Mouse (Mus musculus): ENCODE data around the gene Sh2d2a. TPM values are rescaled to one million over a fixed set of nuclear protein-coding genes. Genes with fewer than 3 reads are reported as not detected.
"Not testable (repeated sequence)": the region's sequence is repeated elsewhere in the genome, so short reads cannot be mapped to it uniquely, and the experiment has no call there.

Sh2d2a gene
- polyA plus RNA-seq, 1 experiment from 2014 or later: not detected

- H3K4me2 ChIP-seq: no peak overlapping the region
- no peaks in the 10 kb centered on the region for H3K36me3 ChIP-seq
- no peak overlapping the region for H3K9ac ChIP-seq (replicated peaks)
- H3K4me3 ChIP-seq (replicated peaks): no peak overlapping the region
- H3K27ac ChIP-seq: no peak overlapping the region
- no peaks in the 10 kb centered on the region for H3K4me1 ChIP-seq (replicated peaks)
- no peaks in the 10 kb centered on the region for H3K9me3 ChIP-seq
- no peaks in the 10 kb centered on the region for H3K27me3 ChIP-seq
- ATAC-seq (ENCODE audit: insufficient number of reproducible peaks, insufficient read depth, low FRiP score, low TSS enrichment, low read depth): no peak
- WGBS: 77% methylated on average over 3 of the region's 3 CpGs
These were observed 44.9 kb downstream of the Sh2d2a start for GRCm38 (mm10) chr3:87891481-87891880.

GRCm38 (mm10) chr3:87893367-87893905 lies 46.9 kb downstream of the Sh2d2a start:
- WGBS: 77% methylated on average over 3 of the region's 3 CpGs
- no peaks in the 10 kb centered on the region for H3K36me3 ChIP-seq
- no peaks in the 10 kb centered on the region for H3K9me3 ChIP-seq
- H3K27ac ChIP-seq: no peak overlapping the region
- H3K27me3 ChIP-seq: no peaks in the 10 kb centered on the region
- no peak overlapping the region for H3K4me2 ChIP-seq
- H3K4me1 ChIP-seq (replicated peaks): no peaks in the 10 kb centered on the region
- H3K9ac ChIP-seq (replicated peaks): no peak overlapping the region
- ATAC-seq (ENCODE audit: insufficient number of reproducible peaks, insufficient read depth, low FRiP score, low TSS enrichment, low read depth): no peak
- H3K4me3 ChIP-seq (replicated peaks): no peak overlapping the region

- H3K9ac ChIP-seq (replicated peaks): no peak overlapping the region
- H3K9me3 ChIP-seq: no peaks in the 10 kb centered on the region
- no peaks in the 10 kb centered on the region for H3K27me3 ChIP-seq
- H3K4me3 ChIP-seq (replicated peaks): no peak overlapping the region
- no peak for ATAC-seq (ENCODE audit: insufficient number of reproducible peaks, insufficient read depth, low FRiP score, low TSS enrichment, low read depth)
- H3K4me2 ChIP-seq: no peak overlapping the region
- H3K36me3 ChIP-seq: no peaks in the 10 kb centered on the region
- WGBS: 68% methylated on average over 3 of the region's 3 CpGs
- H3K4me1 ChIP-seq (replicated peaks): peaks cover 3% of the 10 kb centered on the region; the same call in 1 of the 2 replicates
- H3K27ac ChIP-seq: no peak overlapping the region
These were observed 52.7 kb downstream of the Sh2d2a start for GRCm38 (mm10) chr3:87899266-87899665.

GRCm38 (mm10) chr3:87899776-87900175 lies 53.2 kb downstream of the Sh2d2a start:
- Histone ChIP-seq H3K4me2 (no peak overlapping the region), H3K36me3 (no peaks in the 10 kb centered on the region), H3K4me3 (replicated peaks) (no peak overlapping the region), H3K9ac (replicated peaks) (no peak overlapping the region), H3K27me3 (no peaks in the 10 kb centered on the region), H3K4me1 (replicated peaks) (peaks cover 3% of the 10 kb centered on the region; the same call in 1 of the 2 replicates), H3K9me3 (no peaks in the 10 kb centered on the region), H3K27ac (no peak overlapping the region)
- 81% methylated on average over 3 of the region's 3 CpGs for WGBS
- ATAC-seq (ENCODE audit: insufficient number of reproducible peaks, insufficient read depth, low FRiP score, low TSS enrichment, low read depth): no peak

GRCm38 (mm10) chr3:87901036-87901624 lies 54.6 kb downstream of the Sh2d2a start:
- Histone ChIP-seq H3K27ac (no peak overlapping the region), H3K9ac (replicated peaks) (no peak overlapping the region), H3K36me3 (no peaks in the 10 kb centered on the region), H3K9me3 (no peaks in the 10 kb centered on the region), H3K4me2 (no peak overlapping the region), H3K27me3 (no peaks in the 10 kb centered on the region), H3K4me3 (replicated peaks) (no peak overlapping the region), H3K4me1 (replicated peaks) (peaks cover 3% of the 10 kb centered on the region; the same call in 1 of the 2 replicates)
- no peak for ATAC-seq (ENCODE audit: insufficient number of reproducible peaks, insufficient read depth, low FRiP score, low TSS enrichment, low read depth)
- WGBS: 47% methylated on average over 1 of the region's 1 CpGs

GRCm38 (mm10) chr3:87901959-87902358 lies 55.4 kb downstream of the Sh2d2a start:
- not testable (repeated sequence) for H3K9ac ChIP-seq (replicated peaks); H3K4me3 ChIP-seq (replicated peaks); H3K36me3 ChIP-seq; H3K4me1 ChIP-seq (replicated peaks); H3K27me3 ChIP-seq; H3K9me3 ChIP-seq; H3K4me2 ChIP-seq; H3K27ac ChIP-seq; ATAC-seq (ENCODE audit: insufficient number of reproducible peaks, insufficient read depth, low FRiP score, low TSS enrichment, low read depth)
- 79% methylated on average over 6 of the region's 6 CpGs for WGBS

GRCm38 (mm10) chr3:87903821-87904220 lies 57.3 kb downstream of the Sh2d2a start:
- no peak for ATAC-seq (ENCODE audit: insufficient number of reproducible peaks, insufficient read depth, low FRiP score, low TSS enrichment, low read depth)
- WGBS: 38% methylated on average over 5 of the region's 5 CpGs
- peaks cover 16% of the 10 kb centered on the region for H3K4me1 ChIP-seq (replicated peaks)
- peak overlapping the region; percentile 70 for H3K27ac ChIP-seq
- H3K4me2 ChIP-seq: no peak overlapping the region
- H3K27me3 ChIP-seq: no peaks in the 10 kb centered on the region
- H3K9ac ChIP-seq (replicated peaks): no peak overlapping the region
- no peaks in the 10 kb centered on the region for H3K36me3 ChIP-seq
- no peak overlapping the region for H3K4me3 ChIP-seq (replicated peaks)
- no peaks in the 10 kb centered on the region for H3K9me3 ChIP-seq

Other genes starting within 250 kb of the Sh2d2a start
- gene Arhgef11, start 229.2 kb upstream of the Sh2d2a start, polyA plus RNA-seq (2016; fragmentation: Nextera tagmentation; extraction: Ambion mirVana): 21.9 and 23.1 TPM in 2 replicates
- gene Lrrc71, start 98.1 kb upstream of the Sh2d2a start, polyA plus RNA-seq (2016; fragmentation: Nextera tagmentation; extraction: Ambion mirVana): 0.33 and 0.39 TPM in 2 replicates
- gene Ntrk1, start 51.6 kb upstream of the Sh2d2a start, polyA plus RNA-seq (2016; fragmentation: Nextera tagmentation; extraction: Ambion mirVana): 1.5 and 5.1 TPM in 2 replicates
- gene Insrr, start 49.8 kb upstream of the Sh2d2a start, polyA plus RNA-seq (2016; fragmentation: Nextera tagmentation; extraction: Ambion mirVana): 0.40 and 0.44 TPM in 2 replicates
- 12.0 and 14.2 TPM in 2 replicates for gene Pear1, start 22.4 kb upstream of the Sh2d2a start, polyA plus RNA-seq (2016; fragmentation: Nextera tagmentation; extraction: Ambion mirVana)
- 15.8 and 16.2 TPM in 2 replicates for gene Prcc, start 38.9 kb downstream of the Sh2d2a start, polyA plus RNA-seq (2016; fragmentation: Nextera tagmentation; extraction: Ambion mirVana)
- gene Hdgf, start 59.6 kb downstream of the Sh2d2a start, polyA plus RNA-seq (2016; fragmentation: Nextera tagmentation; extraction: Ambion mirVana): 286 and 294 TPM in 2 replicates
- 80.4 and 85.9 TPM in 2 replicates for gene Mrpl24, start 72.8 kb downstream of the Sh2d2a start, polyA plus RNA-seq (2016; fragmentation: Nextera tagmentation; extraction: Ambion mirVana)
- 83.2 and 86.4 TPM in 2 replicates for gene Isg20l2, start 83.6 kb downstream of the Sh2d2a start, polyA plus RNA-seq (2016; fragmentation: Nextera tagmentation; extraction: Ambion mirVana)
- gene Rrnad1, start 84.0 kb downstream of the Sh2d2a start, polyA plus RNA-seq (2016; fragmentation: Nextera tagmentation; extraction: Ambion mirVana): 22.4 and 26.5 TPM in 2 replicates
- 614 and 667 TPM in 2 replicates for gene Crabp2, start 101.9 kb downstream of the Sh2d2a start, polyA plus RNA-seq (2016; fragmentation: Nextera tagmentation; extraction: Ambion mirVana)
- gene Nes, start 124.3 kb downstream of the Sh2d2a start, polyA plus RNA-seq (2016; fragmentation: Nextera tagmentation; extraction: Ambion mirVana): 29.4 and 32.5 TPM in 2 replicates
- gene Bcan, start 153.5 kb downstream of the Sh2d2a start, polyA plus RNA-seq (2016; fragmentation: Nextera tagmentation; extraction: Ambion mirVana): 0.13 and 0.65 TPM in 2 replicates
- gene Hapln2, start 180.8 kb downstream of the Sh2d2a start, polyA plus RNA-seq (2016; fragmentation: Nextera tagmentation; extraction: Ambion mirVana): 0.10 and 0.12 TPM in 2 replicates
- 30.8 and 31.1 TPM in 2 replicates for gene Gpatch4, start 196.4 kb downstream of the Sh2d2a start, polyA plus RNA-seq (2016; fragmentation: Nextera tagmentation; extraction: Ambion mirVana)
- gene Naxe, start 211.7 kb downstream of the Sh2d2a start, polyA plus RNA-seq (2016; fragmentation: Nextera tagmentation; extraction: Ambion mirVana): 179 and 185 TPM in 2 replicates
- not detected in 2 replicates for gene Ttc24, start 231.5 kb downstream of the Sh2d2a start, polyA plus RNA-seq (2016; fragmentation: Nextera tagmentation; extraction: Ambion mirVana)
- 24.3 and 25.6 TPM in 2 replicates for gene Iqgap3, start 235.2 kb downstream of the Sh2d2a start, polyA plus RNA-seq (2016; fragmentation: Nextera tagmentation; extraction: Ambion mirVana)

Measured in limb, embryonic 12.5 days (tissue).